Mouse (Mus musculus) CH12.LX (cell line): ENCODE data around the gene Rasgef1c.

Experiments
- POLR2A ChIP-seq: IDR thresholded peaks from 2 replicates; pipeline ENCODE4 v1.6.1; 2011; ENCODE audit warnings: low read depth, mild to moderate bottlenecking, improper control_type of control experiment, low read length
- SIN3A ChIP-seq: IDR thresholded peaks from 2 replicates; pipeline ENCODE4 v1.6.1; 2012; ENCODE audit warnings: low read length, improper control_type of control experiment, inconsistent platforms

DNA sequence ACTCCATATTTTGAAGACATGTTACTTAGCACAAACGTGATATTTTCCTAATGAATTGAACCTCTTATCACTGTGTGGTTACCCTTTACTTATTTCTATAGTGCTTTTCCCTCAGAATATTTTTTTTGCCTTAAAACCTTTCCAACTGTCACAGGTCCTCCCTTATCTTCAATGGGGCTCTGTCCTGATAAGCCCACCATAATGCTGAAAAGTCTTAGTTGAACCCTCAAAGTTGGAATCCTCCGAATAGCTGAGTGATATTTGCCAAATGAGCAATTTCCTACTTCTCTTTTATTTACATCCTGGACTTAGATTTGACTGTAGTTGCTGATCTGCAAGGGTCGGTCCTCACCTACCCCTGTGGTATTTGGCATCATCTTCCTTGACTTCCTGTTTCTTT lies 63.7 kb downstream of the Rasgef1c start:
- TF ChIP-seq SIN3A (no peak), POLR2A (no peak)
